Mouse (Mus musculus) urinary bladder, adult 2 months (tissue): ENCODE measurements around the gene Zmym2. TPM values are rescaled to one million over a fixed set of nuclear protein-coding genes. Genes with fewer than 3 reads are reported as not detected.
"Not testable (repeated sequence)": the region's sequence is repeated elsewhere in the genome, so short reads cannot be mapped to it uniquely, and the experiment has no call there.

Source experiments
- DNase-seq: peaks from one replicate; pipeline ENCODE4 v3.0.0; 2022; ENCODE audit warnings: low spot score
- polyA plus RNA-seq: library from polyadenylated mRNA; depleted of rRNA; stranded (reverse); fragments of >200 nt; gene quantifications from 2 replicates; pipeline ENCODE4 v1.2.3, GENCODE M21; 2012; rRNA removed

Gene Zmym2
- polyA plus RNA-seq: 31.5 and 35.1 TPM in 2 replicates

DNA sequence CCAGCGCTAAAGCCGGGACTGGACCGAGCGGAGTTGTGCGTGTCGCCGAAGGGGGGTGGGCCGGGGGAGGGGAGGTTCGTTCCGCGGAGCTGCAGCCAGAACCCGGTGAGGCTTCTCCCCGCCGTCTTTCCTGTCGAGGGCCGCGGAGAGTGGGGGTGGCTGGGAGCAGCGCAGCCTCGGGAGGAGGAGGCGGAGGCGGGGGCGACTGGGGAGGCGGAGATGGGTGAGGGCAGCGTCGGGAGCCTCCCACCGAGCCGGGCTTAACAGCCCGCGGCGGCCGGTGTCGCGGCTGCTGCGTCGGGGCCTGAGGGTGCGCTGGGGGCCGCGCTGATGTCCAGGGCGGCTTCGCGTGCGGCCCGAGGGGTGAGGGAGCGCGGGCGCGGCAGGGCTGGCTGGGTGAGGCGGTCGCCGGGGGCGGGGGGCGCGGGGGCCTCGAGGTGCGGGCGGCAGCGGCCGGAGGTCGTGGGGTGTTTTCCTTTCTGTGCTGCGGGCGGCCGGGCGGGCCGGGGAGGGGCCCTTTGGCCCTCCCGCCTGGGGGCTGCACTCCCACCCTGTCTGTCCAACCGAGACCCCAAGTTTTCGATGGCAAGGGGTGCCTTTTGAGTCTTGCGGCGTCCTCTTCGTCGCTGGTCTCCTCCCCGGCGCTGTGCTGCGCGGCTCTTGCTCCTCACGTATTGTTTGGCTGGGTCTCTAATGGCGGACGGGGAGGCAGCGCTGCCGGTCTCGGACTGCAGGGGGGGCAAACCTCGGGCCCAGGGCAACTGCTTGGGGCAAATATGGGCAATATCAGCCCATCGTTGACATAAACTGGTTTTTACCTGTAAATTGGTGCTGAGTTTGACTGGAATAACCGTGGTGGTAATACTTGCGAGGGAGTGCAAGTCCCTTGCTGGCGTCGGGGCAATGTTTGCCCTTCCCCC is at the start of gene Zmym2:
Zmym2 (plus strand) TSS at position 60 of the 920 bp plus-strand sequence.
- DNase-seq: peak; percentile 76

DNA sequence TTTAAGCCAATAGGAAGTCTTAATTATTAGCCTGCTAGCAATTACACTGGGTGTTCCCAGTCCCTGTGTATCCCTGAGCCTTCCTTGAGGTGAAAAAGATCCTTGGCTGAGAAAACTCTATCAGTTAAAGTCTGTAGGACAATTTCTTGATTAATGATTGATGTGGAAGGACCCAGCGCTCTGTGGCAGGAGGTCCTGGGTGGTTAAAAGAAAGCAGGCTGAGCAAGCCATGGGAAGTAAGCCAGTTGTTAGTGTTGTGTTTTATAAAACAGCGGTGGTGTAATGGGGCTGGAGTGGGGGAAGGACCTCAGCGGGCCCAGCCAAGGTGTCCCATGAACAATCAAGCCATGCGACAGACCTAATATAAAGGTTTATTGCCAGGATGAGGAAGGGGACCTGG is 42.4 kb upstream of the Zmym2 start:
- DNase-seq: no peak

DNA sequence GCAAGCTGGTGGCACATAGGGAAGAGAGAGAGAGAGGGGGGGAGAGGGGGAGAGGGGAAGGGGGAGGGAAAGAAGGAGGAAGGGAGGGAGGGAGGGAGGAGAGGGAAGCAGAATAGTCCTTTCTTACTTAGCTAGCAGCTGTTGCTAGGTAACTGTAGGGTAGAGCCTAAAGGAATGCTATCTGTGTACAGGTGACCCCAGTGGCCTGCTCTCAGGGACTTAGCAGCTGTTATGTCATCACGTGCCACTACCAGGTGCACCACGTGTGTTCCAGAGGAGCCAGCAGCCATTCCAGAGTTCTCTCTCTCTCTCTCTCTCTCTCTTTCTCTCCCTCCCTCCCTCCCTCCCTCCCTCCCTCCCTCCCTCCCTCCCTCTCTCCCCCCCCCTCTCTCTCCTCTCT is 41.9 kb upstream of the Zmym2 start:
- DNase-seq: no peak

DNA sequence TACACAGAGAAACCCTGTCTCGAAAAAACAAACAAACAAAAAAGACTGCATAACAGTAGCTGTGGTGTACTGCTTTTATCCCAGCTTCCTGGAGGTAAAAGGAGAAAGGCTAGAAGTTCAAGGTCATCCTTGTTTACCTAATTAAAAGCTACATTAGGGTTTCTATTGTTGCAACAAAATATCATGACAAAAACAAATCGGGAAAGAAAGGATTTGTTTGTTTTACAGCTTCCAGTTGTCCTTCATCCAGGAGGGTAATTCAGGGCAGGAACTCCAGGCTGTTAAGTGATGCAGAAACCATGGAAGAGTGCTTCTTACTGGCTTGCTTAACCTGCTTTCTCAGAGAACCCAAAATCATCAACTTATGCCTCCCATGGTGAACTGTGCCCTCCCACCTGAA is 38.1 kb upstream of the Zmym2 start:
- DNase-seq: no peak

DNA sequence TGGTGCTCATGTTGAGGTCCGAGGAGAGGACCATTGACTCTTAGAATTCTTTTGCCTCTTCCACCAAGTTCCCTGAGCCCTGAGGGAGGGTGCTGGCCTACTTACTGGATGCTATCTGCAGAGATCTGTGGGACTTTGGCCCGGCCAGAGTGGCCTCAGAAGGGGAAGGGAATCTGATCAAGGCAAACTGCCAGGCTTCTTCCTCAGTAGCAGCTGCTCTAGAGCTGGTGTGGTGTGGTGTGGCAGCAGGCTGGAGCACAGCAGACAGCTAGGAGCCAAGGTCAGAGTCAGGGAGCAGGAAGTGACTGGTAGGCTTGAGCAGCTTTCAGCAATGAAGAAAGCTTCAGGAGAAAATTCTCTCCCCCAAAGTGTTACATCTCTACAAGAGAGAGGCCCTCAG is 36.8 kb upstream of the Zmym2 start:
- no peak for DNase-seq

DNA sequence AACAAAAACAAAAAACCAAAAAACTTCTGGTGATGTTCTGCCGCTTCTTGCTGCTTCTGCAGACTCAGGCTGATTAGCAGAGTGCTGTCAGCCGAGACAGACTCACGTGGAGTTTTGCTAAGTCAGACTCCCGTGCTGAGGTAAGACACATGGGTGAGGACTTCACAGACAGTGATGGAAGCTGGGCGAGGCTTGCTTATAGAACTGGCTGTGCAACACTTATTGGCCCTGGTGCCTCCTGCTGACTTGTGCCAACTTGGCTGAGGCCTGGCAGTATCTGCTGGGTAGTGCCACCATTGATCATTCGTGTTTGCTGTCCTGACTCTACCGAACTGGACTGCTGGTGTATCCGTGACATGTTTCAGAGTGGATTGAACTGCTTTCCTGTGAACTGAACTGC is 22.4 kb upstream of the Zmym2 start:
- DNase-seq: no peak

DNA sequence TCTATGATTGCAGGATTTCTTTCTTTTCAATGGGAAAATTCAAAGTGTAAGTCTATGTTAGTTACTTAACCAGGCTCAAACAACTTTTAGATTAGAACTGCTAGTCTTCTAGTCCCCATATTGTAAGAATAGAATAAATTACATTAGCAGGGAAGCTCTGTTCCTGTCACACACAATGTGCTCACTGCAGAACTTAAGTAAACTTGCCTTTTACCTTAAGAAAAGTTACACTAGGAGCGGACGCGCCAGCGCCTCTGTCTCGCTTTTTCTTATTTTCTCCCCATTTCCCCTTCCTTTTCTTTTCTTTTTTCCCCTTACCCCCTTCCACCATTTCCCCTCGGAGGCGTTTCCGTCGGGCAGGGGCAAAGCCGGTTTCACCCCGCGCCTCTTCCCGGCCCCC is 21.8 kb upstream of the Zmym2 start:
- DNase-seq: no peak

DNA sequence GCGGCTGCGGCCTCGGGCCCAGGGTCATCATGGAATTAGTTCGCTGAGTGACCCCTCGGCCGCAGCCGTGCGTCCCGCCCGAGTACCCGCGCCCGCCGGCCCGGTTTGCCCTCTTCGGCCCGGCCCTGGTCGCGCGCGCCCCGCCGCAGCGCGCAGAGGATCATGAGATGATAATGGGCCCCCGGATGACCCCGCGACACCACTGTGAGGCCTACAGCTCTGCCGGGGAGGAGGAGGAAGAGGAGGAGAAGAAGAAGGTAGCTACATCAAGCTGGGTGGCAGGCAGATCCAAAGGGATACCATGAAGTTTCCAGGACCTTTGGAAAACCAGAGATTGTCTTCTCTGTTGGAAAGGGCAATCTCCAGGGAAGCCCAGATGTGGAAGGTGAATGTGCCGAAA is 21.3 kb upstream of the Zmym2 start:
- not testable (repeated sequence) for DNase-seq

DNA sequence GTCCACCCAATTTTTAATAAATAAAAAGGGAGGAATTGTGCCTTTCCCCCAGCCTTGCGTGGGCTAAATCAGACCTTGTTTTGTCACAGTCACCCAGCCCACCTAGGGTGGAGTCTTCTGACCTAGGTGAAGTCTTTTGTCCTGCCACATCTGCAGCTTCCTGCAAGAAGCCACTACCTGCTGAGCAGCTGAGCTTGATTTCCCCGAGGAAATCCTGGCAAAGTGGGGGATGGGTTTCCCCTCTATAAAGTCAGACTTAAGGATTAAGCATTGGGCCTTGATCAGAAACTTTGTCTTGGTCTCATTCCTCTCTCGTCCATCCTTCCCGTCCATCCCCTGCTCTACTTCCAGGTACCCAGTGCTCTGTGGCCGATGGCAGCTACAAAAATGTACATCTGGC is 12.9 kb upstream of the Zmym2 start:
- DNase-seq: no peak

DNA sequence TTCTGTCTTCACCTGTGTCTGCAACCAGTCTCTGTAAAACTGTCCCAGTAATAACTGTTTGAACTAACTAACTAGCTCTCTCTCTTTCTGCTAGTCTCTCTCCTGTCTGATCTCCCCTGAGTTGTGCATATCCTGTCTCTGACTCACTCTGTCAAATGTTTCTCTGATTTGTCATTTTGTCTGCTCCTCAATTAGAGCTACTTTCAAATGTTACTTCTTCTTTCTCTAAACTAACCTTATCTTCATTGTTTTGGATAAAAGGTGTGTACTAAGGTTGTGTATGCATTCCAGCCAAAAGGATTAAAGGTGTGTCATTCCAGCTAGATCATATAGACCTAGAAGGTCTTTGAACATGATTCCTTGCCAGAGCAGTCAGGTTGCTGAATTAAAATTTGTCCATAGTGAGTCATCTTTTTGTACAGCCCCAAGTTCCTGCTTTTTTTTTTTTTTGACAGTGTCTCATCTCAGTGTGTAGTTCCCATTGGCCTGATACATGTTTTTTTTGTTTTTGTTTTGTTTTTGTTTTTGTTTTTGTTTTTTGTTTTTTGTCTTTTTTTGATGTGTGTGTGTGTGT is 10.8 kb upstream of the Zmym2 start:
- no peak for DNase-seq

DNA sequence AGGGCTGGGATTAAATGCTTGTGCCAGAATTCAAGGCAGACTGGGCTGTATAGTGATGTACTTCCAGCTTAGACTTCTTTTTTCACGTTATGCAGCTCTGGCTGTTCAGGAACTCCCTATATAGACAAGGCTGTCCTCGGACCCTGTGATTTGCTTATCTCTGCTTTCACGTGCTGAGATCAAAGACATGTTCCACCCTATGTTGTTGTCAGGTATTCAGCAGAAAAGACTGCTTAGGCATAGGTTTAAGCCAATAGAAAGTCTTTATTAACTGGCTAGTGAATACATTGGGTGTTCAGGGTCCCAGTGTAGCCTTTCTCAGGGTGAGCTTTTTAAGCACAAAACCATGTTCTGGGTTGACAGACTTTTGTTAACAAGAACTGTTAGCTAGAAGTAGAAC is 5.2 kb upstream of the Zmym2 start:
- DNase-seq: no peak

DNA sequence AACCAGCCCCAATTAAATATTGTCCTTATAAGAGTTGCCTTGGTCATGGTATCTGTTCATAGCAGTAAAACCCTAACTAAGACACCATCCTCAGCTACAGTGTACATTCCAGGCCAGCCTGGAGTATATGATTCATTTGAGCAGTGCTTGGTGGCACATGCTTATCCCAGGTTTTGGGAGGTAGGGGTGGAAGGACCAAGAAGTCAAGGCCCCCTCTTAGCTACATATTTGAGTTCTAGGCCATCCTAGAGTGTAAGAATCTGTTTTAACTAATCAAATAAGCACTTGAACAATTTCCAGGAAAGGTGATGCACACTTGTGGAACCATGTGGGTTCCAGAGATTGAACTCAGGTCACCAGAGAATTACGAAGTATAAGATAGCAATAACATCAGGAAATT is 3.0 kb upstream of the Zmym2 start:
- no peak for DNase-seq

DNA sequence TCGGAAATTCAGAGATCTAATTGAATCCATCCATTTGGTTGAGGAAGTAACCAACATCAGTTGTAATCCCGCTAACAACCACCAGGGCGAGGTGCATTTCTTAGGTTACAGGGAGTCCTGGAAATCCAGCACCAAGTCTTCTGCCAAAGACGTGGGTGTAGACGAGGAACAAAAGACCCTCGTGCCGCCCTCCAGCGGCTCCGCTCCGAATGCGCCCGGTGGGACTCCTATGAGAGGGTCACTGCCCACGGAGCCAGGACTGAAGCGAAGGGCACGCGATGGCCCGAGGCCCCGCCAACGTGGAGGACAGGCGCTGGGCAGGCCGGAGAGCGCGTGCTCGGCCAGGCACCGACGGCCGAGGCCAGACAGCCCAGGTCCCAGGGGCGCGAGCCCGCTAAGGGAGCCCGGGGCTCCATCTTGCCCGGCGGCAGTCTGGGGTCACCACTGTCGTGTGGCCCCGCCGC is 1.1 kb upstream of the Zmym2 start:
- DNase-seq: peak; percentile 72

DNA sequence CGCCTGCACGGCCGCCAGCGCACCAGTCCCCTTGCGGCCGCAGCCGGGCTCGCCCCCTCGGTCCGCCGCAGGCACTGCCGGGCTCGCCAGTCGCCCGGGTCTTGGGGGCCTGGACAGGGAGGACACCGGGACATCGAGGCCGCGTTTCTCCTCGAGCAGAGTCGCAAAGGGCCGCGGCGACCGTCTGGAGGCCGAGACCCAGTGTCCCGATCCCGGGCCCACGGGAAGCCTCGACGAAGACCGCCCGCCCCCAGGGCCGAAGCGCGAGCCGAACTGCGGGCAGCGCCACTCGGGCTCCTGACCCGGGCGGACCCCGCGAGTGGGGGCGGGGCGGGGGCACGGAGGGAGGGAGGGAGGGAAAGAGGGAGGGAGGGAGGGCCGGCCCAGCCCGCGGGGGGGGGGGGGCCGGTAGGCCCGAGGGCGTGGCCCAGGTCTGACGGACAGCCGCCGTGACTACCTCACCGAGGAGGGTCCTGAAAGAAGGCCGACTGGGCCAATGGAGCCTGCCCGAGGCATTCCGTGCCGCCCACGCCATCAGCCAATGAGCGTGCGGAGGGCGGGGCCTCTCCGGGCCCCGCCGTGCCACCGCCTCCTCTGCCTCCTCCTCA is 363 bp upstream of the Zmym2 start:
- DNase-seq: peak; percentile 91

DNA sequence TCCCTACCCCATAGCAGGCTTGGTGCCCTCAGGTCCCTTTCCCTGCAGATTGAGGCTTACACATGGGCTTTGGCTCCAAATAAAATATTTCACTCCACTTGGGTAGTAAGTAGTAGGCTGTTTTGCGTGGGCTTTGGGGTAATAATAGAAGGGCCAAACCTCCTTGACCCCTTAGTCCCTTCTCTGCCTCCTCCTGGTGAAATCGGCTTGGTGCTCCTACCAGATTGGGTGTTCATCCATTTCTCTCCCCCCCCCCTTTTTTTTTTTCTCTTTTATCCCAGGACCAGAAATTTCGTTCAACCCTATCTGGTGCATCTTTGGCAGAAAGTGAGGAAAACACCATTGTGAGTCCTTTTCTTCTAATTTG is 1.0 kb downstream of the Zmym2 start:
- DNase-seq: no peak

DNA sequence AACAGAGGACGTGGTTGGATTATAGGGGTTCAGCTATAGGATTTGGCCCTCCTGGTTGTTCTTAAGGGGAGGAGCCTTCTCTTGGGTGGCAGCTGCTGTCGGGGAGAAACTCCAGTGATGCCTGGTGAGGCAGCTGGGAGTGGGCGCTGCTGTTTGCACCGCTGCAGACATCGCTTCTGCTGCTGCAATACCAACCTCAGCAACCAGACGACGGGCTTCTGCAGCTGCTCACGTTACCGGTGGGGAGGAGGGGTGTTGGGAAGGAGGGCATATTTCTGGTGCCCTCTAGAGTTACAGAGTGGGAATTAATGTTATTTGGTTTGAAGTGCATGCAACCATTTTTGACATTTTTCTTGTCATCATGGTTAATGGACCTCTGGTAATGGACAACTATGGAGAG is 1.4 kb downstream of the Zmym2 start:
- DNase-seq: peak; percentile 24

DNA sequence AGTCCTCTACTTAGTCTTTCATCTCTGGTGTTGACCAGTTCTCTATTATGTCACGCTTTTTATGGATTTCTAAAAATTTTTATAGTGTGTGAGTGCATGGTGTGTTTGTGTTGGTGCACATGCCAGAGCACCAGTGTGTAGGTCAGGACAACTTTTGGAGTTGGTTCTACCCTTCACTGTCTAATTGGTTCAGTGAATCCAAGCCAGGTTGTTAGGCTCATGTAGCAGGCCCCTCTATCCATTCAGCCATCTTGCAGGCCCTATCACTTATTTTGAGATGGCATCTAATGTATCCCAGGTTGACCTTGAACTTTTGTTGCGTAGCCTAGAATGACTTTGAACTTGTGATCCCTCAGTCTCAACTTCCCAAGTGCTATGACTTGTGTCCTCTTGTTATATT is 2.0 kb downstream of the Zmym2 start:
- no peak for DNase-seq

DNA sequence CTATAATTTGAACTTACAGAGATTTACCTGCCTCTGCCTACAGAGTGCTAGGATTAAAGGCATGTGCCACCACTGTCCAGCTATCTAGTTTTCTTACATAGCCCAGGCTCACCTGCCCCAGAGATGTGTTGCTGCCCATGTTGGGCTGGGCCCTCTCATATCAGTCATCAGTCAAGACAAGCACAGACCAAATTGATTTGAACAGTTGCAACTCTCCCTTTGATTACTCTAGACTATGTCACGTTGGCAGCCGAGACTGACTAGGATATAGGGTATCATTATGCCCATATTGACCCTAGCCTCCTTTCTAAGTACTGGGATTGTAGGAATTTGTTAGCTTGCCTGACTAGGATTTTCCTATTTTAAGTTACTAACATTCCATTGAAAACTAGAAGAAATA is 8.0 kb downstream of the Zmym2 start:
- no peak for DNase-seq

DNA sequence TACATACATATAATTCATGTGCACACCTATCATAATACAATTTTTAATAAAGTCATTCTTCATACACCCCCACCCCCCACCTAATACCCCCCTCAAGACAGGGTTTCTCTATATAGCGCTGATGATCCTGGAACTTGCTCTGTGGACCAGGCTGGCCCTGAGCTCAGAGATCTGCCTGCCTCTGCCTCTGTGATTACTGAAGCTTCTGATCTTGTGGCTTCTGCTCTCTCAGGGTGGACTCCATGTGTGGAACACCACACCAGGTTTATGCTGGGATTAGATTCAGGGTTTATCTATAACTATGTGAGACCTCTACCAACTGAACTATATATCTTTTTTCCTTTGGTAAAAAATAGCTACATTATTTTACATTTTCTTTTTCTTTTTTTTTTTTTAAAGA is 10.1 kb downstream of the Zmym2 start:
- no peak for DNase-seq

DNA sequence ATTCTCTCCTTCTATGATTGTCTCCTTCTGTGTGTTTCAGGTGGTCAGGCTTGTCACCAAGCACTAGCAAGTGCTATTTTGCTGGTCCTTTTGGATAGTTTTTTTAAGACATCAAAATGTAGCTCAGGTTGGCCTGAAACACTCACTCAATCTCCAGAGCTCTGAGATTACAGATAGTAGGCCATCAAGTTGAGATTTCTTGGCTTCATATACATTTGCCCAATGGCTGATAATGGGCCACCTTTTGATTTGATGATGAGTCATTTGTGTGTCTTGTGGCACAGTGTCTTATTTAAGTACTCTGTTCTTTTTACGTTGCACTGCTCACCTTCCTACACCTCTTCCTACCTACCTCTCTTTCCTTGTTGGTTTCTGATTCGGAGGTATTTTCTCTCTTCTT is 11.0 kb downstream of the Zmym2 start:
- no peak for DNase-seq

DNA sequence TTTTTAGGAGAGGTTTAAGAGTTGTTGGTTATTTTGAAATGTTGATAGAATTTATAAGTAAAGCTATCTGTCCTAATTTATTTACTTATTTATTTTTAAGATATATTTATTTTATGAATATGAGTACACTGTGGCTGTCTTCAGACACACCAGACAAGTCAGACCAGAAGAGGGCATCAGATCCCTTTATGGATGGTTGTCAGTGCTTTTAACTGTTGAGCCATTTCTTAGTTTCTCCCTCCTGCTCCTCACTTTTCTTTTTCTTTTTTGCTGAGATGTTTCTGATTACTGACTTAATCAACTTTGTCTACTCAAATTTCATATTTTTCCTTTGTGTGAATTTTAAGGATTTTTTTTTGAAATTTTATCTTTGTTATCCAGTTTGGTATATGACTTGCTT is 13.2 kb downstream of the Zmym2 start:
- no peak for DNase-seq

DNA sequence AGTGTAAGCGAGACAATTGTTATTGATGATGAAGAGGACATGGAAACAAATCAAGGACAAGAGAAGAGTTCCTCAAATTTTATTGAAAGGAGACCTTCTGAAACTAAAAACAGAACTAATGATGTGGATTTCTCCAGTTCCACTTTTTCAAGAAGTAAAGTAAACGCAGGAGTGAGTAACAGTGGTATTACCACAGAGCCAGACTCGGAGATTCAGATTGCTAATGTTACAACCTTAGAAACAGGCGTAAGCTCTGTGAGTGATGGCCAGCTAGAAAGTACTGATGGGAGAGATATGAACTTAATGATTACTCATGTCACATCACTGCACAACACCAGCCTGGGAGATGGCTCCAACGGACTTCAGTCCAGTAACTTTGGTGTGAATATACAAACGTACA is 16.6 kb downstream of the Zmym2 start:
- no peak for DNase-seq

DNA sequence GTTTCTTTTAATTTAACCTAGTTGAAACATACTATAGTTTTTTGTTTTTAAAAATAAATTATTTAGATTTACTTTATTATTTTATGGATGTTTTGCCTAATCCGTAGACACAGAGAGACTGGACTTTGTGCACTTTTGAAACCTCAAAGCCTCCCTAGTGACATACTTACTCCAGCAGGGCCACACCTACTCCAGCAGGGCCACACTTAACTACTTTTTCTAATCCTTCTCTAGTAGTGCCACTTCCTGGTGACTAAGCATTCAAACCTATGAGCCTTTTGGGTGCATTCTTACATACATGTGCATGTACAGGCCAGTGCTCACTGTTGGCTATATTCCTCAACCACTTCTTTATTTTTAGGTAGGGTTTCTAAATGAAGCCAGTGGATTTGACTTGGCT is 19.2 kb downstream of the Zmym2 start:
- no peak for DNase-seq
